Mouse (Mus musculus) neural tube, embryonic 10.5 days (tissue): Measurements from ENCODE around the gene Mettl13.

ENCODE experiments used
- DNase-seq: peaks from one replicate; pipeline ENCODE4 v3.0.0-alpha.2; 2017; ENCODE audit warnings: low spot score; ENCODE audit errors: extremely low spot score

The Mettl13 gene

GRCm38 (mm10) chr1:162548016-162548916 lies at the start of gene Mettl13:
Mettl13 (minus strand) TSS chr1:162548551.
- peak; percentile 92 for DNase-seq

- DNase-seq: no peak
These were observed 49.2 kb upstream of the Mettl13 start for GRCm38 (mm10) chr1:162597379-162598102.

GRCm38 (mm10) chr1:162590415-162590997 lies 42.2 kb upstream of the Mettl13 start:
- no peak for DNase-seq

GRCm38 (mm10) chr1:162589443-162589842 lies 41.1 kb upstream of the Mettl13 start:
- DNase-seq: peak; percentile 62

GRCm38 (mm10) chr1:162588606-162589005 lies 40.3 kb upstream of the Mettl13 start:
- DNase-seq: no peak

- no peak for DNase-seq
These were observed 37.9 kb upstream of the Mettl13 start for GRCm38 (mm10) chr1:162586282-162586681.

GRCm38 (mm10) chr1:162582884-162583283 lies 34.5 kb upstream of the Mettl13 start:
- DNase-seq: no peak

GRCm38 (mm10) chr1:162575098-162575497 lies 26.7 kb upstream of the Mettl13 start:
- DNase-seq: no peak

GRCm38 (mm10) chr1:162570931-162571601 lies 22.7 kb upstream of the Mettl13 start:
- DNase-seq: no peak

- DNase-seq: peak; percentile 97
These were observed 22.0 kb upstream of the Mettl13 start, which contains the start of gene Vamp4 for GRCm38 (mm10) chr1:162570260-162570748. Vamp4 (plus strand) TSS chr1:162570515.

GRCm38 (mm10) chr1:162567351-162567750 lies 19.0 kb upstream of the Mettl13 start:
- DNase-seq: peak; percentile 28

- DNase-seq: no peak
These were observed 16.6 kb upstream of the Mettl13 start for GRCm38 (mm10) chr1:162564992-162565391.

- DNase-seq: no peak
These were observed 14.9 kb upstream of the Mettl13 start for GRCm38 (mm10) chr1:162563236-162563635.

- DNase-seq: no peak
These were observed 5.8 kb upstream of the Mettl13 start for GRCm38 (mm10) chr1:162554193-162554592.

GRCm38 (mm10) chr1:162552956-162553355 lies 4.6 kb upstream of the Mettl13 start:
- DNase-seq: no peak

- no peak for DNase-seq
These were observed 1.4 kb upstream of the Mettl13 start for GRCm38 (mm10) chr1:162549615-162550283.

GRCm38 (mm10) chr1:162548917-162549613 lies 714 bp upstream of the Mettl13 start:
- no peak for DNase-seq

- DNase-seq: no peak
These were observed 744 bp downstream of the Mettl13 start for GRCm38 (mm10) chr1:162547607-162548006.

GRCm38 (mm10) chr1:162543231-162543630 lies 5.1 kb downstream of the Mettl13 start:
- DNase-seq: no peak
